ENCODE assay signal across 8 mouse cellular contexts in the genomic region with DNA sequence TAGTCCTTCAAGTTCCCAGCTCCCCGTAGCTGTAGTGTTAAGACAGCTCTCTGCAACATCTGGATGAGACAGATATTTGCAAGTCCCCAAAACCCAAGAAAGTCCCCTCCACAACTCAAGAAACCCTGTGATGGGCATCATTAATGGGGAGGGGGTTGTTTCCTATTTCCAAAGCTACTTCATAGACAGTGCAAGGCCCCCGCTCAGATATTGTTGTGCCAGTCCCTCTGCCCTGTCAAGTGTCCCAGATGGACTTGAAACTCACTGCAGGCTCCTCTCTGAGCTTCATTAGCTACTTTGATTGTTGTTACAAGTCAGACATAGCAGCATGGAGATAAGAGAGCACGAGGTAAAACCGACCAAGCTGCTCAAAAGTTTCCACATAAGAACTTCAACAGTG.
DNase-seq lines count a peak whose midpoint lies in the region; ATAC-seq and TF ChIP-seq lines count a peak whose summit lies in the region.

No protein-coding gene starts in this region.

- H3K9ac ChIP-seq in heart, embryonic 16.5 days (ENCODE audit: low read length), result peak overlapping the region; percentile 71
- no peak overlapping the region for H3K9ac ChIP-seq in liver, embryonic 15.5 days

- intact Hi-C loops in gastrocnemius, adult 2 months (cut with DNase I), result no loop called here
- intact Hi-C loops in gastrocnemius, postnatal 14 days (cut with DNase I; ENCODE audit: low total_unique reads), result loop anchor here (5.0 to 10.0 kb wide), 3 partner anchors 51 to 88 kb away; no protein-coding TSS in a partner anchor

- peak overlapping the region; percentile 90 for H3K27ac ChIP-seq in gastrocnemius, adult 2 months
- H3K27ac ChIP-seq in brown adipose tissue, adult 24 weeks (replicated peaks; ENCODE audit: low read depth, low read length), result peak overlapping the region; percentile 91
- H3K27ac ChIP-seq in heart, embryonic 16.5 days (ENCODE audit: low read length), result peak overlapping the region; percentile 95
- peak overlapping the region; percentile 1; the same call in 1 of the 2 replicates for H3K27ac ChIP-seq in liver, embryonic 15.5 days (replicated peaks)

- TF ChIP-seq CTCF in gastrocnemius, adult 2 months (IDR thresholded peaks at IDR 0.05), result no peak

- H3K4me3 ChIP-seq in gastrocnemius, adult 2 months, result peak overlapping the region; percentile 74
- peak overlapping the region; percentile 65 for H3K4me3 ChIP-seq in brown adipose tissue, adult 24 weeks (ENCODE audit: insufficient read depth, low read depth, low read length)
- peak overlapping the region; percentile 55 for H3K4me3 ChIP-seq in heart, embryonic 16.5 days (ENCODE audit: low read length)
- no peak overlapping the region for H3K4me3 ChIP-seq in liver, embryonic 15.5 days (replicated peaks)

- no peak for ATAC-seq in heart, embryonic 16.5 days (replicated peaks; ENCODE audit: extremely low read depth, insufficient read depth, low FRiP score)
- no peak for ATAC-seq in liver, embryonic 15.5 days (ENCODE audit: insufficient read depth)

- no peaks in the 10 kb centered on the region for H3K9me3 ChIP-seq in heart, embryonic 16.5 days (replicated peaks; ENCODE audit: control insufficient read depth, low read length)
- H3K9me3 ChIP-seq in liver, embryonic 15.5 days (replicated peaks), result no peaks in the 10 kb centered on the region

- WGBS in heart, embryonic 16.5 days, result 14% methylated on average over 4 of the region's 4 CpGs
- 41% methylated on average over 4 of the region's 4 CpGs for WGBS in liver, embryonic 15.5 days (ENCODE audit: insufficient replicate concordance)

- H3K4me2 ChIP-seq in heart, embryonic 16.5 days (ENCODE audit: low read depth, low read length), result peak overlapping the region; percentile 64
- peak overlapping the region; percentile 69 for H3K4me2 ChIP-seq in liver, embryonic 15.5 days

- no peaks in the 10 kb centered on the region for H3K27me3 ChIP-seq in heart, embryonic 16.5 days (ENCODE audit: control insufficient read depth, insufficient read depth, low read length)
- H3K27me3 ChIP-seq in liver, embryonic 15.5 days, result no peaks in the 10 kb centered on the region

- H3K4me1 ChIP-seq in brown adipose tissue, adult 24 weeks (ENCODE audit: control insufficient read depth, insufficient read depth, insufficient read length, low read length), result peaks cover 14% of the 10 kb centered on the region
- H3K4me1 ChIP-seq in heart, embryonic 16.5 days (ENCODE audit: control insufficient read depth, insufficient read depth, low read length), result peaks cover 54% of the 10 kb centered on the region
- peaks cover 62% of the 10 kb centered on the region for H3K4me1 ChIP-seq in liver, embryonic 15.5 days (replicated peaks)

- DNase-seq in gastrocnemius, adult 2 months, result no peak
- DNase-seq in gastrocnemius, postnatal 14 days, result no peak
- no peak for DNase-seq in adrenal gland, postnatal 25 days
- no peak for DNase-seq in frontal cortex, postnatal 25 days (ENCODE audit: low spot score in 2 of 2)
- no peak for DNase-seq in gastrocnemius, postnatal 25 days

- H3K36me3 ChIP-seq in heart, embryonic 16.5 days (ENCODE audit: control insufficient read depth, insufficient read depth), result no peaks in the 10 kb centered on the region
- no peaks in the 10 kb centered on the region for H3K36me3 ChIP-seq in liver, embryonic 15.5 days (replicated peaks)

Comparison
In these comparisons a context has a peak if more than half of its experiments do, and no peak if none do; other contexts are left out.
1. H3K27ac ChIP-seq: peak in every context shown above with its lines; median percentile 95 in heart, embryonic 16.5 days; 91 in brown adipose tissue, adult 24 weeks; 90 in gastrocnemius, adult 2 months; 1 in liver, embryonic 15.5 days.